Mouse (Mus musculus) liver, adult 2 months (tissue): Measurements from ENCODE around the gene Rab19. TPM values are rescaled to one million over a fixed set of nuclear protein-coding genes. Genes with fewer than 3 reads are reported as not detected.
"Not testable (repeated sequence)": the region's sequence is repeated elsewhere in the genome, so short reads cannot be mapped to it uniquely, and the experiment has no call there.

ENCODE experiments used
- DNase-seq: peaks from one replicate; pipeline ENCODE4 v3.0.0-alpha.2; 2011; ENCODE audit warnings: low read depth, low spot score; ENCODE audit errors: extremely low read depth
- H3K27ac ChIP-seq: fragments of 200-500 bp; replicated peaks from 2 replicates; pipeline ENCODE4 v1.5.1; 2012; ENCODE audit warnings: low read depth, mild to moderate bottlenecking, control low read depth, inconsistent platforms, low read length; ENCODE audit not compliant: insufficient read depth
- H3K27me3 ChIP-seq: fragments of 200-500 bp; 2 replicates; pipeline ENCODE4 v1.6.1; 2012; ENCODE audit warnings: mild to moderate bottlenecking, moderate library complexity, low read length, inconsistent platforms; ENCODE audit not compliant: control insufficient read depth, insufficient read depth
- H3K36me3 ChIP-seq: fragments of 200-500 bp; 2 replicates; pipeline ENCODE4 v1.6.1; 2012; ENCODE audit warnings: low read length, inconsistent platforms; ENCODE audit not compliant: control insufficient read depth, insufficient read depth
- H3K4me1 ChIP-seq: fragments of 200-500 bp; 2 replicates; pipeline ENCODE4 v1.6.1; 2011; ENCODE audit warnings: low read length; ENCODE audit not compliant: control insufficient read depth, insufficient read depth
- H3K4me3 ChIP-seq: fragments of 200-500 bp; 2 replicates; pipeline ENCODE4 v1.5.1; 2011; ENCODE audit warnings: low read depth, mild to moderate bottlenecking, control low read depth, low read length, moderate library complexity; ENCODE audit not compliant: insufficient read depth
- H3K79me2 ChIP-seq: fragments of 200-500 bp; 2 replicates; pipeline ENCODE4 v1.6.1; 2012; ENCODE audit warnings: inconsistent platforms, mild to moderate bottlenecking, low read length, moderate library complexity; ENCODE audit not compliant: control insufficient read depth, insufficient read depth
- H3K9ac ChIP-seq: fragments of 200-500 bp; 2 replicates; pipeline ENCODE4 v1.6.1; 2012; ENCODE audit warnings: low read depth, mild to moderate bottlenecking, control low read depth, inconsistent platforms, low read length
- CTCF ChIP-seq: fragments of 200-500 bp; IDR thresholded peaks from 2 replicates; pipeline ENCODE4 v1.5.1; 2011; ENCODE audit warnings: low read depth, low read length, control low read depth
- POLR2A ChIP-seq: fragments of 200-500 bp; IDR thresholded peaks from 2 replicates; pipeline ENCODE4 v1.6.1; 2011; ENCODE audit warnings: low read length, control low read depth; ENCODE audit not compliant: insufficient read depth; ENCODE audit errors: extremely low read depth
- WGBS: fragments of 180-500 bp; shearing (Covaris S2); methylation state at CpG from one replicate; pipeline ENCODE4 v1.1.7; 2018; 5-methylcytosine and 5-hydroxymethylcytosine counted together
- polyA plus RNA-seq: library from polyadenylated mRNA; depleted of rRNA; stranded (reverse); fragments of >200 nt; gene quantifications from 2 replicates; pipeline ENCODE4 v1.2.3, GENCODE M21; 2012
- total RNA-seq: library from RNA; depleted of rRNA; stranded (reverse); fragments of >200 nt; gene quantifications from 2 replicates; pipeline ENCODE4 v1.2.3, GENCODE M21; 2014

Gene Rab19
- total and polyA plus RNA-seq, 2 experiments = 0.31 to 0.46 TPM

- Histone ChIP-seq H3K9ac (no peak overlapping the region), H3K27ac (no peak overlapping the region), H3K4me1 (no peaks in the 10 kb centered on the region), H3K4me3 (no peak overlapping the region), H3K36me3 (peaks cover 26% of the 10 kb centered on the region), H3K27me3 (no peaks in the 10 kb centered on the region), H3K79me2 (no peaks in the 10 kb centered on the region; the same call in 1 of the 2 replicates)
- 96% methylated on average over 5 of the region's 5 CpGs for WGBS
- TF ChIP-seq POLR2A (no peak), CTCF (no peak)
- DNase-seq = no peak
These were observed 25.5 kb downstream of the Rab19 start for GRCm38 (mm10) chr6:39406480-39406879.

- H3K79me2 ChIP-seq = no peaks in the 10 kb centered on the region; the same call in 1 of the 2 replicates
- H3K36me3 ChIP-seq = peaks cover 5% of the 10 kb centered on the region; the same call in 1 of the 2 replicates
- DNase-seq = peak; percentile 48
These were observed 33.1 kb downstream of the Rab19 start for GRCm38 (mm10) chr6:39414106-39414505.

GRCm38 (mm10) chr6:39415762-39416161 lies 34.8 kb downstream of the Rab19 start:
- peak; percentile 32 for DNase-seq

More at GRCm38 (mm10) chr6:39414106-39414505, 33.1 kb downstream of the Rab19 start:
- Histone ChIP-seq H3K27me3 (no peaks in the 10 kb centered on the region), H3K27ac (no peak overlapping the region), H3K9ac (no peak overlapping the region), H3K4me1 (peaks cover 1% of the 10 kb centered on the region), H3K4me3 (no peak overlapping the region)
- 39% methylated on average over 1 of the region's 1 CpGs for WGBS
- no peak for TF ChIP-seq CTCF
- no peak for TF ChIP-seq POLR2A

GRCm38 (mm10) chr6:39416654-39417053 lies 35.7 kb downstream of the Rab19 start:
- H3K4me1 ChIP-seq, H3K9ac ChIP-seq, H3K79me2 ChIP-seq, H3K36me3 ChIP-seq, H3K27ac ChIP-seq, DNase-seq, H3K4me3 ChIP-seq, H3K27me3 ChIP-seq: not testable (repeated sequence)

More at GRCm38 (mm10) chr6:39415762-39416161, 34.8 kb downstream of the Rab19 start:
- H3K27me3 ChIP-seq = no peaks in the 10 kb centered on the region
- H3K27ac ChIP-seq = no peak overlapping the region
- H3K79me2 ChIP-seq = peaks cover 7% of the 10 kb centered on the region
- TF ChIP-seq POLR2A (no peak), CTCF (peak; percentile 66)
- no peak overlapping the region for H3K9ac ChIP-seq
- H3K4me1 ChIP-seq = peaks cover 2% of the 10 kb centered on the region
- no peaks in the 10 kb centered on the region for H3K36me3 ChIP-seq
- 60% methylated on average over 3 of the region's 5 CpGs for WGBS
- H3K4me3 ChIP-seq = no peak overlapping the region

- Histone ChIP-seq H3K4me3 (peak overlapping the region; percentile 76), H3K9ac (peak overlapping the region; percentile 87), H3K36me3 (no peaks in the 10 kb centered on the region), H3K79me2 (peaks cover 7% of the 10 kb centered on the region), H3K4me1 (peaks cover 2% of the 10 kb centered on the region; the same call in 1 of the 2 replicates), H3K27me3 (no peaks in the 10 kb centered on the region), H3K27ac (no peak overlapping the region)
- TF ChIP-seq CTCF (no peak), POLR2A (no peak)
- WGBS = under 1% methylated on average over 43 of the region's 43 CpGs
- no peak for DNase-seq
These were observed 38.4 kb downstream of the Rab19 start for GRCm38 (mm10) chr6:39419386-39419850.

- peaks cover 7% of the 10 kb centered on the region for H3K79me2 ChIP-seq
- H3K9ac ChIP-seq = peak within 1 kb of the TSS; percentile 87
- no peak within 1 kb of the TSS for H3K27ac ChIP-seq
- no peaks in the 10 kb centered on the region for H3K27me3 ChIP-seq
- peak within 1 kb of the TSS; percentile 76 for H3K4me3 ChIP-seq
- TF ChIP-seq CTCF (no peak), POLR2A (0 out of 2 replicates have a peak, but pooled peaks have one; percentile 42)
- WGBS = under 1% methylated on average over 82 of the region's 82 CpGs
- H3K4me1 ChIP-seq = peaks cover 2% of the 10 kb centered on the region; the same call in 1 of the 2 replicates
- H3K36me3 ChIP-seq = no peaks in the 10 kb centered on the region
- DNase-seq = peak; percentile 63
These were observed 39.1 kb downstream of the Rab19 start, which contains the start of gene Mkrn1 for GRCm38 (mm10) chr6:39419851-39420721. Mkrn1 (minus strand) TSS chr6:39420462.
